Mouse (Mus musculus) liver, postnatal 0 days (tissue): ENCODE data around the gene Ptprd.

Source experiments
- CTCF ChIP-seq: sonication (generic); IDR thresholded peaks from 2 replicates; pipeline ENCODE4 v1.5.1; 2016; ENCODE audit warnings: antibody characterized with exemption, low read depth
- EP300 ChIP-seq: IDR thresholded peaks from 2 replicates; pipeline ENCODE4 v1.6.1; 2016; ENCODE audit warnings: antibody characterized with exemption, low read depth, mild to moderate bottlenecking

- no peak for TF ChIP-seq CTCF
- no peak for TF ChIP-seq EP300
Observed at GRCm38 (mm10) chr4:76410053-76410452, 1801.7 kb downstream of the Ptprd start.
